Mouse (Mus musculus) kidney, postnatal 4 days (tissue): Measurements from ENCODE around the gene Chst4.
"Not testable (repeated sequence)": the region's sequence is repeated elsewhere in the genome, so short reads cannot be mapped to it uniquely, and the experiment has no call there.

Experiments used
- DNase-seq, 2 experiments: peaks; one replicate each; pipeline ENCODE4 v3.0.0; 2021; ENCODE audit warnings: mixed read lengths in 2 of 2

Gene Chst4

GRCm38 (mm10) chr8:110039659-110040058, at the start of gene Chst4:
Gene Chst4 (minus strand): TSS chr8:110039740.
- DNase-seq = no peak

- DNase-seq = no peak
These were observed 43.0 kb upstream of the Chst4 start for GRCm38 (mm10) chr8:110082416-110083105.

- DNase-seq = peak; percentile 73 to 82
These were observed 40.0 kb upstream of the Chst4 start, which contains the start of gene Zfp612 for GRCm38 (mm10) chr8:110079282-110080221. Gene Zfp612 (plus strand): TSS chr8:110079746.

- DNase-seq = no peak
These were observed 35.0 kb upstream of the Chst4 start for GRCm38 (mm10) chr8:110074496-110074895.

GRCm38 (mm10) chr8:110071600-110071999, 32.1 kb upstream of the Chst4 start:
- peak; percentile 80 to 83 for DNase-seq

GRCm38 (mm10) chr8:110069706-110070105, 30.2 kb upstream of the Chst4 start:
- DNase-seq = no peak

- no peak for DNase-seq
These were observed 26.1 kb upstream of the Chst4 start for GRCm38 (mm10) chr8:110065676-110066075.

- no peak for DNase-seq
These were observed 25.2 kb upstream of the Chst4 start for GRCm38 (mm10) chr8:110064606-110065365.

- DNase-seq = no peak
These were observed 24.6 kb upstream of the Chst4 start for GRCm38 (mm10) chr8:110064161-110064560.

- no peak for DNase-seq
These were observed 18.7 kb upstream of the Chst4 start for GRCm38 (mm10) chr8:110058207-110058606.

GRCm38 (mm10) chr8:110051208-110051607, 11.7 kb upstream of the Chst4 start:
- no peak for DNase-seq

- DNase-seq = no peak
These were observed 969 bp upstream of the Chst4 start for GRCm38 (mm10) chr8:110040509-110040908.

GRCm38 (mm10) chr8:110039216-110039615, 324 bp downstream of the Chst4 start:
- DNase-seq = no peak

GRCm38 (mm10) chr8:110036156-110036555, 3.4 kb downstream of the Chst4 start:
- DNase-seq = no peak

GRCm38 (mm10) chr8:110034331-110034730, 5.2 kb downstream of the Chst4 start:
- no peak for DNase-seq

GRCm38 (mm10) chr8:110033771-110034170, 5.8 kb downstream of the Chst4 start:
- not testable (repeated sequence) for DNase-seq

GRCm38 (mm10) chr8:110022768-110023344, 16.7 kb downstream of the Chst4 start:
- no peak for DNase-seq

GRCm38 (mm10) chr8:110022081-110022480, 17.5 kb downstream of the Chst4 start:
- peak; percentile 55 to 63 for DNase-seq

- DNase-seq = peak; percentile 76 to 79
These were observed 28.7 kb downstream of the Chst4 start for GRCm38 (mm10) chr8:110010868-110011267.

- DNase-seq = no peak
These were observed 30.5 kb downstream of the Chst4 start for GRCm38 (mm10) chr8:110008995-110009446.

- no peak for DNase-seq
These were observed 31.1 kb downstream of the Chst4 start for GRCm38 (mm10) chr8:110008228-110008994.
